Comparison of ENCODE assay signal across 8 mouse cellular contexts in genomic region chr7:49923376-49923775, GRCm38 (mm10). TPM values are rescaled to one million over a fixed set of nuclear protein-coding genes. Genes with fewer than 3 reads are reported as not detected.
DNase-seq lines count a peak whose midpoint lies in the region; ATAC-seq lines count a peak whose summit lies in the region.

No protein-coding gene starts in this region.

- no peak overlapping the region for H3K4me3 ChIP-seq in intestine, embryonic 16.5 days (ENCODE audit: low read length)
- no peak overlapping the region for H3K4me3 ChIP-seq in midbrain, embryonic 11.5 days (ENCODE audit: low read depth, low read length)

- intact Hi-C loops in gastrocnemius, postnatal 36 days (cut with DNase I), result loop anchor here (2.0 to 5.0 kb wide), 2 partner anchors 145 to 306 kb away; partner anchors contain the start of gene Prmt3
- intact Hi-C loops in left cerebral cortex, postnatal 25 days (cut with DNase I), result loop anchor here (2.0 to 5.0 kb wide), 3 partner anchors 145 to 306 kb away; partner anchors contain the start of gene Prmt3

- H3K27me3 ChIP-seq in intestine, embryonic 16.5 days (replicated peaks; ENCODE audit: control insufficient read depth, insufficient read depth, low read length), result 0 out of 2 replicates have a peak, but pooled peaks cover 4% of the 10 kb centered on the region
- H3K27me3 ChIP-seq in midbrain, embryonic 11.5 days (ENCODE audit: control insufficient read depth, insufficient read depth, low read length), result peaks cover 6% of the 10 kb centered on the region

- H3K4me1 ChIP-seq in intestine, embryonic 16.5 days (ENCODE audit: control insufficient read depth, insufficient read depth, low read length), result no peaks in the 10 kb centered on the region
- 0 out of 2 replicates have a peak, but pooled peaks cover 3% of the 10 kb centered on the region for H3K4me1 ChIP-seq in midbrain, embryonic 11.5 days (ENCODE audit: control insufficient read depth, insufficient read depth, low read length)

- DNase-seq in adipocyte (ENCODE audit: low spot score), result peak; percentile 77
- DNase-seq in embryo, embryonic 10.5 days (ENCODE audit: low spot score), result peak; percentile 94
- DNase-seq in gastrocnemius, postnatal 36 days, result peak; percentile 47 to 67
- DNase-seq in left cerebral cortex, postnatal 25 days (ENCODE audit: low spot score in 2 of 2), result peak; percentile 89
- peak; percentile 98 for DNase-seq in midbrain, embryonic 11.5 days (ENCODE audit: low spot score, missing footprints)
- peak; percentile 66 for DNase-seq in right cerebral cortex, postnatal 4 days
- DNase-seq in yolk sac, embryonic 10.5 days (ENCODE audit: low spot score), result peak; percentile 45

- no peak overlapping the region for H3K9ac ChIP-seq in intestine, embryonic 16.5 days (ENCODE audit: low read depth, low read length)
- H3K9ac ChIP-seq in midbrain, embryonic 11.5 days (ENCODE audit: low read length), result no peak overlapping the region; the same call in 1 of the 2 replicates

- 1% methylated on average over 13 of the region's 13 CpGs for WGBS in intestine, embryonic 16.5 days
- WGBS in midbrain, embryonic 11.5 days, result under 1% methylated on average over 13 of the region's 13 CpGs

- H3K9me3 ChIP-seq in intestine, embryonic 16.5 days (ENCODE audit: control insufficient read depth, low read length), result no peaks in the 10 kb centered on the region
- H3K9me3 ChIP-seq in midbrain, embryonic 11.5 days (ENCODE audit: control insufficient read depth, low read length), result peaks cover 3% of the 10 kb centered on the region; the same call in 1 of the 2 replicates

- ATAC-seq in intestine, embryonic 16.5 days, result peak; percentile 87
- ATAC-seq in midbrain, embryonic 11.5 days (ENCODE audit: low FRiP score), result peak; percentile 90

- no peak overlapping the region for H3K4me2 ChIP-seq in intestine, embryonic 16.5 days (ENCODE audit: low read depth, low read length)
- H3K4me2 ChIP-seq in midbrain, embryonic 11.5 days, result no peak overlapping the region; the same call in 1 of the 2 replicates

- no peak overlapping the region for H3K27ac ChIP-seq in intestine, embryonic 16.5 days (ENCODE audit: low read length)
- no peak overlapping the region for H3K27ac ChIP-seq in midbrain, embryonic 11.5 days (ENCODE audit: low read depth, low read length)

- no peaks in the 10 kb centered on the region for H3K36me3 ChIP-seq in intestine, embryonic 16.5 days (ENCODE audit: control insufficient read depth, insufficient read depth, low read length)
- H3K36me3 ChIP-seq in midbrain, embryonic 11.5 days (ENCODE audit: control insufficient read depth, insufficient read depth, low read length), result no peaks in the 10 kb centered on the region

RNA-seq across cellular contexts. Expression of gene Slc6a5, which starts 13.4 kb away (rescaled TPM):
- total RNA-seq in gastrocnemius, postnatal 36 days (2021), result not detected
- polyA plus RNA-seq in intestine, embryonic 16.5 days (2015; fragmentation: Nextera tagmentation; extraction: Ambion mirVana), result not detected in 2 replicates
- under 1 TPM; 0.07 TPM for total RNA-seq in left cerebral cortex, postnatal 25 days (2021)
- 0.07 TPM in 1 of 2 replicates, not detected in the other for polyA plus RNA-seq in midbrain, embryonic 11.5 days (2014; fragmentation: Nextera tagmentation; extraction: Ambion mirVana)

RNA-seq across cellular contexts. Expression of gene Nell1, which starts 51.3 kb away (rescaled TPM):
- total RNA-seq in gastrocnemius, postnatal 36 days (2021), result not detected
- polyA plus RNA-seq in intestine, embryonic 16.5 days (2015; fragmentation: Nextera tagmentation; extraction: Ambion mirVana), result 3.5 and 4.2 TPM in 2 replicates
- 10 to 100 TPM; 62.9 to 63.6 TPM for total RNA-seq in left cerebral cortex, postnatal 25 days (2021)
- polyA plus RNA-seq in midbrain, embryonic 11.5 days (2014; fragmentation: Nextera tagmentation; extraction: Ambion mirVana), result 2.2 and 2.4 TPM in 2 replicates

Comparison
In these comparisons a context has a peak if more than half of its experiments do, and no peak if none do; other contexts are left out.
1. DNase-seq: peak in every context shown above with its lines; median percentile 98 in midbrain, embryonic 11.5 days; 94 in embryo, embryonic 10.5 days; 89 in left cerebral cortex, postnatal 25 days; 77 in adipocyte; 66 in right cerebral cortex, postnatal 4 days; 57 in gastrocnemius, postnatal 36 days; 45 in yolk sac, embryonic 10.5 days.
2. RNA of gene Nell1, which starts 51.3 kb away (total RNA-seq): 62.9 to 63.6 TPM in left cerebral cortex, postnatal 25 days; not detected in gastrocnemius, postnatal 36 days; every median in the first group is over 10 times any median in the second.